Mouse (Mus musculus): ENCODE data around the gene Cacna1c. TPM values are rescaled to one million over a fixed set of nuclear protein-coding genes. Genes with fewer than 3 reads are reported as not detected.

The Cacna1c gene
- polyA plus RNA-seq, 1 experiment from 2014 or later, result 3.6 TPM

DNA sequence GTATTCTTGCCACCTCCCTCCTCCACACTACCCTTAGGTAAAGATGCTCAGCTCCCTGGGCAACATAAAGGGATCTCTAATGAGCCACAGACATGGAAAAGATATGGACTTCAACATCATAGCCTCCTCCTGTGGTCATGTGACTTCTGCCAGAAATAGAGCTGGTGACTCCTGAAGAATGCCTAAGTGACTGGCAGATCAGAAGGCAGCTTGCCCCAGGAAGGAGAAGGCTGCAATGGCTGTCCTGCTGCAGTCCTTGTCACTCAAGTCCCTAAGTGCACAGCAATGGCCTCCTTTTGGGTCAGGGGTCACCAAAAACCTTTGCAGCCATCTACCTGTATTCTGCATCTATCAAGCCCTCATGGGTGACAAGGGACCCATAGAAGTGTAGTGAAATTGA is 133.5 kb downstream of the Cacna1c start:
- no peaks in the 10 kb centered on the region for H3K27me3 ChIP-seq
- H3K4me1 ChIP-seq, result 0 out of 2 replicates have a peak, but pooled peaks cover 8% of the 10 kb centered on the region
- no peaks in the 10 kb centered on the region for H3K9me3 ChIP-seq (replicated peaks)
- ATAC-seq, result no peak
- no peak overlapping the region for H3K4me3 ChIP-seq
- no peaks in the 10 kb centered on the region for H3K36me3 ChIP-seq (ENCODE audit: poor library complexity, severe bottlenecking)
- no peak overlapping the region for H3K9ac ChIP-seq
- no peak overlapping the region for H3K4me2 ChIP-seq
- no peak overlapping the region for H3K27ac ChIP-seq

DNA sequence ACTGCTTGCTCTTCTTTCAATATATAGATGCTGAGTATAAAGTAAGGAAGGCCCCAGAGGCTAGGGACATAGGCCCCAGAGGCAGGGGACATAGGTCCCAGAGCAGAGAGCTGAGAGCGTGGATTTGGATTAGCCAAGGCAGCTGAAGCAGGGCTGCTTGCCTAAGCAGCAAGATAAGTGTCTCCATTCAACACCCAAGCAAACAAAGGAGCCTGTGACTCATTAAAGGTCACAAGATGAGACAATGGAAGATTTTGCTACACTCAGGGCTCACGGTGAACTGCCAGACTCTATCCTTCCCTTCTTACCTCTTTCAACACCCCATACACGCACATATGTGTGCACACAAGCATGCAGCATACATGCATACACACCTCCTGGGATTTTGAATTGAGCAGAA is 137.3 kb downstream of the Cacna1c start:
- Histone ChIP-seq H3K36me3 (ENCODE audit: poor library complexity, severe bottlenecking) (no peaks in the 10 kb centered on the region), H3K27me3 (no peaks in the 10 kb centered on the region), H3K4me2 (no peak overlapping the region), H3K4me1 (0 out of 2 replicates have a peak, but pooled peaks cover 8% of the 10 kb centered on the region), H3K27ac (peak overlapping the region; percentile 26; the same call in 1 of the 2 replicates), H3K9me3 (replicated peaks) (no peaks in the 10 kb centered on the region), H3K9ac (no peak overlapping the region), H3K4me3 (no peak overlapping the region)
- 62% methylated on average over 3 of the region's 3 CpGs for WGBS
- no peak for ATAC-seq

DNA sequence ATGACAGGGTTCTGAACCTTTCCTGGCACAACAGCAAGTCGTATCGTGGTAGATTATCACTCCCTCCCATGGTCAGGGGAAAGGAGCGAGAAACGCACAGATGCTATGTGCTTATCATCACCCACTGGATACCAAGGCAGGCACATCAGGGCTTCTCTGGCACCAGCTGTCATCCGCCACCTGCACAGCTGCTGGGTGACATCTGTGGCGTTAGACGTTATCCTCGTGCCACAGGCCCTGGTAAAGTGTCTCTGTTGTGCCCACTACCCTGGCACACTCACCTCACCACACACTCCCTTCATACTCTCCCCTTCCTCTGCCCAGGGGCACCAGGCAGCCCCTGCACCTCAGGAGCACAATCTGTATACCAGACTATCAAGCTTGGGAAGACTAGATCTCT is 137.8 kb downstream of the Cacna1c start:
- H3K27ac ChIP-seq, result peak overlapping the region; percentile 26; the same call in 1 of the 2 replicates
- no peak overlapping the region for H3K4me2 ChIP-seq
- H3K9ac ChIP-seq, result no peak overlapping the region
- no peak for ATAC-seq
- 0 out of 2 replicates have a peak, but pooled peaks cover 8% of the 10 kb centered on the region for H3K4me1 ChIP-seq
- no peaks in the 10 kb centered on the region for H3K36me3 ChIP-seq (ENCODE audit: poor library complexity, severe bottlenecking)
- H3K4me3 ChIP-seq, result no peak overlapping the region
- WGBS, result 87% methylated on average over 8 of the region's 8 CpGs
- H3K9me3 ChIP-seq (replicated peaks), result no peaks in the 10 kb centered on the region
- H3K27me3 ChIP-seq, result no peaks in the 10 kb centered on the region

DNA sequence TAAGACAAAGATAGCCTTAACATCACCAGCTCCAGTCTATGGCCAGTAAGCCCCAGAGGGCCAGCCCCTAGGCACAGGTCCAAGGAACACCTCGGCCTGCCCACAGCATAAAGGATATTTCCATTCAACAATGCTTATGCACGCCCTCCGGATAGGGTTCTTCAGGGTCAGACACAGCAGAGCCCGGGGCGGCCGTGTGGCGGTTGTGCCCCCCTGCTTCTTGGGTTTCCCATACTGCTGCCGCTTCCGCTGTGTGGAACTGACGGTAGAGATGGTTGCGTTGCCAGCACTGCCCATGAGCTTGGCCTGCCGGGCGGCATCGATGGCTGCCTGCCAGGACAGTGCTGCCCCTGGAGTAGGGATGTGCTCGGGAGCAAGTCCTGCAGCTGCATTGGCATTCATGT is 139.1 kb downstream of the Cacna1c start:
- no peak overlapping the region for H3K27ac ChIP-seq

DNA sequence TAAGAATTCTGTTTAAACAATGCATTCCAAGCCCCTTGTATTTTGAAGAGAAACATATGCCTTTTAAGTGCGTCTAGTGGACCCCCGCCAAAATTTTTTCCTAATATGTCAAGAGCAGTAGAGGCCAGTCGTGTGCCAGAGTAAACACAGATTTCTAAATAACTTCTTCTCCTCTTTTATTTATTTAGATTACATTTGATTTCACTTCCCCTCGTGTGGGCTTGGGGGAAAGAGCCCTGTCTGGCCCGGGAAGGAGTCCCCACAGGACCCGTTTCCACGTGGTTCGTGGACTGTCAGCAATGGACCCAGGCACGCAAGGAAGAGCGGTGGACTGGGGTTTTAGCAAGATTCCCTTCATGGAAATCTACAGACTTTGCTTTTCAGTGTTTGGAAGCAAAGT is 143.4 kb downstream of the Cacna1c start:
- Histone ChIP-seq H3K4me1 (no peaks in the 10 kb centered on the region), H3K27ac (no peak overlapping the region), H3K9ac (no peak overlapping the region), H3K27me3 (no peaks in the 10 kb centered on the region), H3K4me2 (no peak overlapping the region), H3K36me3 (ENCODE audit: poor library complexity, severe bottlenecking) (no peaks in the 10 kb centered on the region), H3K9me3 (replicated peaks) (no peaks in the 10 kb centered on the region), H3K4me3 (no peak overlapping the region)
- WGBS, result 89% methylated on average over 10 of the region's 10 CpGs
- ATAC-seq, result no peak

More for the DNA sequence above, 139.1 kb downstream of the Cacna1c start:
- H3K4me1 ChIP-seq, result 0 out of 2 replicates have a peak, but pooled peaks cover 8% of the 10 kb centered on the region
- no peak overlapping the region for H3K4me3 ChIP-seq
- no peaks in the 10 kb centered on the region for H3K36me3 ChIP-seq (ENCODE audit: poor library complexity, severe bottlenecking)
- no peaks in the 10 kb centered on the region for H3K27me3 ChIP-seq
- no peak overlapping the region for H3K4me2 ChIP-seq
- H3K9me3 ChIP-seq (replicated peaks), result no peaks in the 10 kb centered on the region
- 71% methylated on average over 15 of the region's 15 CpGs for WGBS
- ATAC-seq, result peak; percentile 69
- H3K9ac ChIP-seq, result no peak overlapping the region

DNA sequence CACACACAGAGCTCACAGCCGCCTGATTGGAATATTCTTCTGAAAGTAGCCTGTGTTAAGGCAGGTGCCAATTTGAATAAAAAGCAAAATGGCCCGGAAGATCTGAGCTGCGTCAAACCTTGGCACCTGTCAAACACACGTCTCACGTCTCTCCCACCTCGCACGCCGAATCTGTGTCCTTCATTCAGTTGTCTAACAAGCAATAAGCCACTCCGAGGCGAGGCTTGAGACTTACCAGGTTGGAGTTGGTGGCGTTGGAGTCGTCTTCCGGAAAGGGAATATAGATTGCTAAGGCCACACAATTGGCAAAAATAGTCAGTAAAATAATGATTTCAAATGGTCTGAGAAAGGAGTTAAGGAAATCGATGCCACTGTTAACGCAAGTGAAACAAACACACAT is 143.9 kb downstream of the Cacna1c start:
- no peaks in the 10 kb centered on the region for H3K4me1 ChIP-seq
- H3K36me3 ChIP-seq (ENCODE audit: poor library complexity, severe bottlenecking), result no peaks in the 10 kb centered on the region
- no peak for ATAC-seq
- H3K4me2 ChIP-seq, result no peak overlapping the region
- H3K9ac ChIP-seq, result no peak overlapping the region
- H3K4me3 ChIP-seq, result no peak overlapping the region
- H3K27me3 ChIP-seq, result no peaks in the 10 kb centered on the region
- WGBS, result 86% methylated on average over 15 of the region's 15 CpGs
- no peak overlapping the region for H3K27ac ChIP-seq
- H3K9me3 ChIP-seq (replicated peaks), result no peaks in the 10 kb centered on the region

DNA sequence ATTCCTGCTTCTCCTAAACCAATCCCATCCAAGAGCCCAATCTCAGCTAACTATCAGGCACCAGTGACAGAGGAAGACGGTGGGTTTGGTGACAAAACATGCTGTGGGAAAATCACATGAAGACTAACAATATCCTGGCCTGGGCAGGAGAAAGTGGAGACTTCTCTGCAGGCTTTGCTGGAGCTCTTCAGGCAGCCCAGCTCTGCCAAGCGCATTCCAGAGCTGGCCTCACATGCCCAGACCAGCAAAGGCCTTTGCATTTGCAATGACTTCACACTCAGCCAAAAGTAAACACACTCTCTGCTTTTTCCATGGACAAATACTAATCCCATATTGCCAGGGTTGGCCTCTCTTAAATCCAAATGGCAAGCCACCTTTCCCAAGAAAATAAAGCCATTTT is 144.5 kb downstream of the Cacna1c start:
- Histone ChIP-seq H3K36me3 (ENCODE audit: poor library complexity, severe bottlenecking) (no peaks in the 10 kb centered on the region), H3K9ac (no peak overlapping the region), H3K4me2 (no peak overlapping the region), H3K27me3 (no peaks in the 10 kb centered on the region), H3K4me1 (no peaks in the 10 kb centered on the region), H3K27ac (no peak overlapping the region), H3K9me3 (replicated peaks) (no peaks in the 10 kb centered on the region), H3K4me3 (no peak overlapping the region)
- no peak for ATAC-seq
- WGBS, result 88% methylated on average over 2 of the region's 2 CpGs

DNA sequence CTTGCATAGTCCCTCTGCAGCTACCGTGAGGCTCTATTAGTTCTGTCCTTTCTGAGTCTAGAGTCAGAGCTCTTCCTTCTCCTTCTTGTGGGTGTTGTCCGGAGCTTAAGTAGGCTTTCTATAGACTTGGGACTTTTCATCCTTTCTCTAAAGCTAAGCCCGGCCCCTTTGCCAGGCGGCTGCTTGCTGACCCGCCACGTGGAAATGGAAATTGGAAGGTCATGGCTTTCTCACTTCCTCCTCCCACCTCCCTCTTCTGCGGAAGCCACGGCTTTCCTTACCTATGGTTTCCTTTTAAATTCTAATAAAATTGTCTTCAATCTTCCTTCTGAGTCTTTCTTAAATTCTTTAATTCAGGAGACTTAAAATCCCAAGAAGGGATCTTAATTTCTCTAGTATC is 148.9 kb downstream of the Cacna1c start:
- Histone ChIP-seq H3K27ac (no peak overlapping the region), H3K27me3 (no peaks in the 10 kb centered on the region), H3K4me3 (no peak overlapping the region), H3K4me1 (no peaks in the 10 kb centered on the region), H3K36me3 (ENCODE audit: poor library complexity, severe bottlenecking) (no peaks in the 10 kb centered on the region), H3K9me3 (replicated peaks) (no peaks in the 10 kb centered on the region), H3K4me2 (no peak overlapping the region), H3K9ac (no peak overlapping the region)
- no peak for ATAC-seq
- 52% methylated on average over 8 of the region's 8 CpGs for WGBS

DNA sequence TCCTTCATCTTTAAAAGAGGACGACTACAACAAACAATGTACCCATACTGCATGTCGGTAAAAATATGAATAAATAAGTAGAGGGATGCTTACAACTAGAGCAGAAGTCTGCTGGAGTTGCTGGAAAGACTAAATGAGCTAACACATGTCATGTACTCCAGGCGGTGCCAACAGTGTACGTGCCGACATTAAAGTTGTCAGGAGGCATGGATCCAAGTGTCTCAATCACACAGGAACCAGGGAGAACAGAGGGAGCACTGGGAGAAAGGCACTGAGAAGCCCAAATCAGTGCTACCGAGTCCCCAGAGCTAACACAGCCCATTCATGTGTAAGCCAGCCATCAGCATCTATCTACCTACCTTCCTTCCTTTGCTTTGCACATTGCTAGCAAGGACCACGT is 150.7 kb downstream of the Cacna1c start:
- Histone ChIP-seq H3K9ac (no peak overlapping the region), H3K27me3 (no peaks in the 10 kb centered on the region), H3K4me2 (no peak overlapping the region), H3K4me1 (peaks cover 6% of the 10 kb centered on the region; the same call in 1 of the 2 replicates), H3K36me3 (ENCODE audit: poor library complexity, severe bottlenecking) (no peaks in the 10 kb centered on the region), H3K4me3 (no peak overlapping the region), H3K27ac (no peak overlapping the region), H3K9me3 (replicated peaks) (no peaks in the 10 kb centered on the region)
- WGBS, result 79% methylated on average over 7 of the region's 7 CpGs
- no peak; the same call in 1 of the 2 replicates for ATAC-seq

DNA sequence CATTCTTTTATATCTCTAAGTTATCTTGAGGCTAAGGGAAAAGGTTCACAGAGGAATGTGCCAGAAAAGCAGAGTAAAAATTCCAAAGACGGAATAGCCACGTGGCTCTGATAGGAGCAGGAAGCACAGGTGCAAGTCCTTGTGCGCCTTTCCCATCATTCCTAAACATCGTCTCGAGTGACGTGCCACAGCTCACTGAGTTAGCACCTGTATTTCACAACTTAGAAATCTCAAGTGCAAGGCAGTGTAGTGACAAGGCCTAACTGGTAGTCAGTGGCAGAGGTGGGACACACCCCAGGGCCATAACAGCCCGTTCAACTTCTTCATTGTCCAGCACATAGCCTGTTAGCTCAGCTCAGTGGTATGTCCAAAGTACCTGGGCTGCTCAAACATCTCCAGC is 152.1 kb downstream of the Cacna1c start:
- ATAC-seq, result no peak
- no peak overlapping the region for H3K9ac ChIP-seq
- 88% methylated on average over 7 of the region's 7 CpGs for WGBS
- no peaks in the 10 kb centered on the region for H3K9me3 ChIP-seq (replicated peaks)
- H3K4me2 ChIP-seq, result no peak overlapping the region
- H3K4me3 ChIP-seq, result no peak overlapping the region
- no peaks in the 10 kb centered on the region for H3K36me3 ChIP-seq (ENCODE audit: poor library complexity, severe bottlenecking)
- no peaks in the 10 kb centered on the region for H3K27me3 ChIP-seq
- peaks cover 10% of the 10 kb centered on the region; the same call in 1 of the 2 replicates for H3K4me1 ChIP-seq
- H3K27ac ChIP-seq, result no peak overlapping the region

DNA sequence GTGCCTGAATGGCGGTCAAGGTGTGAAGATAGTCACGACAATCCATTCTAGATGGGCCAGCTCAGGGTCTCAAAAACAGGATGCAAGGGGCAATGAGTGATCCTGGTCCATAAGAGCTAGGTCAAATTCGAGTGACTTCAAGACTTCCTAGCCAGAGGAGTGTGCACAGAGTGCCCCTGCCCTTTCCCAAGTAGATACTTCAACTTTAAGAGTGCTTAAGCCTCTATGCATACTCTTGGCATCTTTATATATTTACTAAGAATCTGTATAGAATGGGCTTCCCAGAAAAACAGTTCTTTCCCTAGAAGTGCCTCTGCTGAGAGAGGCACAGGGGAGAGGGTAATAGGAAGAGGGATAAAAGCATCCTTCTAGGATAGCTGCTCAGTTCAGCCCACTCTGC is 153.4 kb downstream of the Cacna1c start:
- H3K4me1 ChIP-seq, result peaks cover 14% of the 10 kb centered on the region; the same call in 1 of the 2 replicates
- H3K27ac ChIP-seq, result no peak overlapping the region
- no peaks in the 10 kb centered on the region for H3K27me3 ChIP-seq
- 88% methylated on average over 3 of the region's 3 CpGs for WGBS
- ATAC-seq, result no peak
- H3K4me3 ChIP-seq, result no peak overlapping the region
- H3K36me3 ChIP-seq (ENCODE audit: poor library complexity, severe bottlenecking), result no peaks in the 10 kb centered on the region
- H3K4me2 ChIP-seq, result no peak overlapping the region
- H3K9me3 ChIP-seq (replicated peaks), result no peaks in the 10 kb centered on the region
- no peak overlapping the region for H3K9ac ChIP-seq

DNA sequence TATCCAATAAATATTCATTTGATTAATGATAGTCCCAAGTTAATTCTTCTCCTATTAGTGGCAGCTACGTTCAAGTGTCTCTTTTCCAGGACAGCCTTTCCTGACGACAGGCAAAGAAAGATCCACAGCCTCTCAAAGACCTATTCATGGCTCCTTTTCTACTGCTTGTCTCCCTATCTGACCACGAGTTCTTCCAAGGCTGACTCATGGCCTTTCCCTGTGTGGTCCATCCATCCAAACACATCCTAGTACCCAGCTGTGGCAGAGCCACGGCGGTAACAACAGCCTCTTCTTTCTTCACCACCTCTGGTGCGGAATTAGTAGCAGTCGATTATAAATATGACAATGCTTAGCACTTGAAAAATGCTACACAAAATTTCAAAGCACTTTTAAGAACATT is 155.3 kb downstream of the Cacna1c start:
- no peak overlapping the region for H3K9ac ChIP-seq
- 51% methylated on average over 7 of the region's 7 CpGs for WGBS
- ATAC-seq, result no peak
- H3K4me2 ChIP-seq, result no peak overlapping the region
- peaks cover 14% of the 10 kb centered on the region; the same call in 1 of the 2 replicates for H3K4me1 ChIP-seq
- H3K4me3 ChIP-seq, result no peak overlapping the region
- no peak overlapping the region for H3K27ac ChIP-seq
- H3K27me3 ChIP-seq, result no peaks in the 10 kb centered on the region
- no peaks in the 10 kb centered on the region for H3K9me3 ChIP-seq (replicated peaks)
- H3K36me3 ChIP-seq (ENCODE audit: poor library complexity, severe bottlenecking), result no peaks in the 10 kb centered on the region

DNA sequence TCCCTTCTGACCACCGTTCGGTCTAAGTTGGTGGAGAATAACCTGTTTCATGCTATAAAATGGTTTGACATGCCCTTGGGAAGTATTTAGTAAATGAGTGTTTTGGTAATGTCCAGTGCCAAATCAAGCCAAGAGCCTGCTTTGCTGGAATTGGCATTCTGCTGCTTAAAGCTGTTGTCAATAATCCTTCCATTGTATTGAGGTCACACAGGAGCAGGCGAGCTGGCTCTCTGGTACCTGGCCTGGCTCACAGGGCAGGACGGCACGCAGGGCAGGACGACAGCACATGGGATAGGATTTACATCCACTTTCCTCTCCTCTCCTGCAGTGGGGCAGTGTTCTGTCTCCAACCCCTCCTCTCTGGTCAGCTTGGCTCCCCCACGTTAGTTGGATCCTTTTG is 156.4 kb downstream of the Cacna1c start:
- H3K27ac ChIP-seq, result no peak overlapping the region
- no peaks in the 10 kb centered on the region for H3K27me3 ChIP-seq
- H3K9ac ChIP-seq, result no peak overlapping the region
- WGBS, result 68% methylated on average over 7 of the region's 7 CpGs
- no peak for ATAC-seq
- peaks cover 2% of the 10 kb centered on the region; the same call in 1 of the 2 replicates for H3K9me3 ChIP-seq (replicated peaks)
- no peak overlapping the region for H3K4me2 ChIP-seq
- no peaks in the 10 kb centered on the region for H3K36me3 ChIP-seq (ENCODE audit: poor library complexity, severe bottlenecking)
- no peak overlapping the region for H3K4me3 ChIP-seq
- peaks cover 14% of the 10 kb centered on the region; the same call in 1 of the 2 replicates for H3K4me1 ChIP-seq

All from forebrain, embryonic 13.5 days (tissue).